Mouse (Mus musculus): ENCODE results near the gene Ass1.
"Not testable (repeated sequence)": the region's sequence is repeated elsewhere in the genome, so short reads cannot be mapped to it uniquely, and the experiment has no call there.

Gene Ass1

DNA sequence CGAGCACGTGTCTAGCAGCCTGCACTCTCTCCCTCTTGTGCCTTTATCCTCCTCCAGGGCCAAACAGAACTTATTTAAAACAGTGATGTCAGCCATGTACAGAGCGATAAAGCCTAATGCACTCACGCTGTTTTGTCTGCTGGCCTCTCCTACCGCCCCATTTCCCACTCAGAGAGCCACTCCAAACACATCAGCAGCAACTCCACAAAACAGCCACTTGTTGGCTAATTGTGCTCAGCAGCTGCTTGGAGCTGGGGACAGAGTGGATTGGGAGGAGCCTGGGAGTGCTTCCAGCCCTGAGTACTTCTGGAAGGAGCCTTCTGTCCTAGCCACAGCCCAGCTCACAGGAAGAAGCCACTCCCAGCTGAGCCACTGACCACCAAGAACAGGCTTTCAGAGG lies 67.0 kb downstream of the Ass1 start:
- DNase-seq (ENCODE audit: low spot score) = peak; percentile 45

- no peak for DNase-seq (ENCODE audit: low spot score)
Observed at GRCm38 (mm10) chr2:31538745-31539144, 68.7 kb downstream of the Ass1 start.

DNA sequence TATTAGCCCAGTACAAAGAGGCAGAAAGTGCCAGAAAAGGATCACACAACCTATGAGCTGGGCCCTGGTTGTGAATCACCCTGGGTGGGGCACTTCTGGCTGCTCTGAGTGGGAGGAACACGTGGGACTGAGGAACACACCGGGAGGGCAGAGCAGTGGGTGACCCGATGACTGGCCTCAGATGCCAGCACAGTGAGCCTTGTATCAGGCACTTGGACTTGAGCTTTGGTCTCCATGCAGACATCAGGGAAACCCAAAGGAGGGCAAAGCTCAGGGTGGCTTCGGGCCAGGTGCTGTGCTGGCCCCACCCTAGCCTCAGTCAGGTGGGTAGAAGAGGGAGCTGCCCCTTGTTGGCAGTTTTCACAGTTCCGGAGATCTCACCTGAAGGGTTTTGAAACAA lies 71.6 kb downstream of the Ass1 start:
- DNase-seq (ENCODE audit: low spot score) = no peak

GRCm38 (mm10) chr2:31547726-31548125 lies 77.7 kb downstream of the Ass1 start:
- DNase-seq (ENCODE audit: low spot score) = no peak

- no peak for DNase-seq (ENCODE audit: low spot score)
Observed at GRCm38 (mm10) chr2:31550503-31550902, 80.5 kb downstream of the Ass1 start.

- DNase-seq (ENCODE audit: low spot score) = not testable (repeated sequence)
Observed at GRCm38 (mm10) chr2:31551351-31551750, 81.3 kb downstream of the Ass1 start.

GRCm38 (mm10) chr2:31551971-31552370 lies 82.0 kb downstream of the Ass1 start:
- peak; percentile 33 for DNase-seq (ENCODE audit: low spot score)

DNA sequence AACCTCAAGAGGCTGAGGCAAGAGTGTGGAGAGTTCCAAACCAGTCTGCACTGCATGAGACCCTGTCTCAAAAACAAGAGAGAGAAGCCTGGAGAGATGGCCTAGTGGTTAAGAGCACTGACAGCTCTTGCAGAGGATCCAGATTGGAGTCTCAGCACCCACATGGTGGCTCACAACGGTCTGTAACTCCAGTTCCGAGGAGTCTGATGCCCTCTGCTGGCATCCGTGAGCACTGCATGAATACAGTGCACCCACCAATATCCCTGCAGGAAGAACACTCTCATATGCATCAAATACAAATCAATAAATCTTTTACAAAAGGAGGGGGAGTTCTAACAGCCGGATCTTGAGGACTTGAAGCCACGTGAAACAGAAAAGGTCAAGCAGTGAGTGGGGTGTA lies 84.6 kb downstream of the Ass1 start:
- no peak for DNase-seq (ENCODE audit: low spot score)

Measured in testis, postnatal 14 days (tissue).